Mouse (Mus musculus) G1E (cell line): ENCODE data around the gene Col4a6.

ENCODE experiments used
- CTCF ChIP-seq: IDR thresholded peaks from 2 replicates; pipeline ENCODE4 v1.5.1; 2012; ENCODE audit warnings: low read depth, low read length, inconsistent platforms, mixed read lengths
- POLR2AphosphoS5 ChIP-seq: IDR thresholded peaks from 2 replicates; pipeline ENCODE4 v1.6.1; 2012; ENCODE audit warnings: low read depth, low read length, inconsistent platforms; ENCODE audit not compliant: insufficient replicate concordance

DNA sequence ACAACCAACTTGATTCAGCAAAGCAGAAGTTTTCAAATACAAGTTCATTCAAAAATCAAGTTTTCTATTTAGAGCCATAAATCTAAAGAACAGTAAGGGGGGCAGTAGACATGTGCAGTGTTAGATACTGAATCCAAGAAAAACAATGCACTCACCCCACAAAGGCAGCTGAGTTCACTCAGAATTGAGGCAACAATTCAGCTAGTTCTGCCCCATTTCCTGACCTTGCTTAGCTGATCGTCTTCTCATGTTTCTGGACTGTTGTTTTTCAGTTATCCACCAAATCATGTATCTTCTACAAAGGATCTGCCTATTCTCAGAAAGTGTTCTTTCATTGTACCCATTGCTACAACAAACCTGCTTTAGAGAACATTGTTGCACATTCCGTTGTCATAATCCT lies 58.6 kb downstream of the Col4a6 start:
- TF ChIP-seq CTCF, result no peak
- no peak for TF ChIP-seq POLR2AphosphoS5
